Mouse (Mus musculus): ENCODE results near the gene Olfr115. TPM values are rescaled to one million over a fixed set of nuclear protein-coding genes. Genes with fewer than 3 reads are reported as not detected.

Olfr115 gene
- not detected in 2 replicates for polyA plus RNA-seq (2012)

GRCm38 (mm10) chr17:37627009-37627408 lies at the start of gene Olfr115, which contains the start of gene Olfr116:
Gene Olfr115 (minus strand): TSS chr17:37627109.
Gene Olfr116 (minus strand): TSS chr17:37627199.
- no peak for TF ChIP-seq GATA1 (IDR thresholded peaks at IDR 0.05; ENCODE audit: low read length)

DNA sequence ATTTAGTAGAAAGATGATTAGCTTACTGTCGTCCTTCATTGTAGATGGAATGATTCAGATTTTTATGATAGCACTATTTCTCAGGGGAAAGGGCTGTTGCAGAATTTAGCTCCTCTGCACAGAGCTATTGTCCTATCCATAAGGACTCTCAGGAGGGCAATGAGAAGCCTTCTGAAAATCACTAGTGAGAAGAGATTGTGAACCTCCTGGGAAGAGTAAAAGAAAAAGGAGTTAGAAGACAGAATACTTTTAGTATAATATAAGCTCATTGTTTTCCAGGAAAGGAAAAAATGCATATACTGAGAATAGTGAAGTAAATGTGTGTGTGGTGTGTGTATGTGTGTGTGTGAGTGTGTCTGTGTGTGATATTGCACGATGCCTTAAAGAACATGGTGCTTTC lies 39.8 kb upstream of the Olfr115 start, which contains the start of gene Olfr118:
Olfr118 (plus strand) TSS at position 301 of the 400 bp plus-strand sequence.
- TF ChIP-seq GATA1 (IDR thresholded peaks at IDR 0.05; ENCODE audit: low read length) = no peak

DNA sequence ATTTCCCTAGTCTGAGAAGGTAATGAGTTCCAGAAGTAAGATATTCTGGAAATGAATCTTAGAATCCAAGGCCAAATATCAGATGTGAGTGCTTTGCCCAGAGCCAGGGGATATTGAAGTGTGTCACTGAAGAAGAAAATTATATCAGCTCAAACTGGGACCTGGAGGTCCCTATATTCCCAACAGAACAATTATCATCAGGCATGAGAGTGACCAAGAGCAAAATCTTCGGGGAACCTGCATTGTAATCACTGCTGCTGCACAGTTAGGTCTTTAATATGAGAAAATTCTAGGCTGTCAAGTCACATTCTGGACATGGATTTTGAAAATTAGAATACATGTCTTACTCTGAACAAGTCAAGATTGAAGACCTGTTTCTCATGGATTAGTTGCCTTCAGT lies 36.8 kb upstream of the Olfr115 start, which contains the start of gene Olfr117:
Olfr117 (minus strand) TSS at position 101 of the 400 bp plus-strand sequence.
- no peak for TF ChIP-seq GATA1 (IDR thresholded peaks at IDR 0.05; ENCODE audit: low read length)

GRCm38 (mm10) chr17:37592643-37593042 lies 34.3 kb downstream of the Olfr115 start, which contains the start of gene Olfr114:
Gene Olfr114 (minus strand): TSS chr17:37592743.
- TF ChIP-seq GATA1 (IDR thresholded peaks at IDR 0.05; ENCODE audit: low read length) = no peak

DNA sequence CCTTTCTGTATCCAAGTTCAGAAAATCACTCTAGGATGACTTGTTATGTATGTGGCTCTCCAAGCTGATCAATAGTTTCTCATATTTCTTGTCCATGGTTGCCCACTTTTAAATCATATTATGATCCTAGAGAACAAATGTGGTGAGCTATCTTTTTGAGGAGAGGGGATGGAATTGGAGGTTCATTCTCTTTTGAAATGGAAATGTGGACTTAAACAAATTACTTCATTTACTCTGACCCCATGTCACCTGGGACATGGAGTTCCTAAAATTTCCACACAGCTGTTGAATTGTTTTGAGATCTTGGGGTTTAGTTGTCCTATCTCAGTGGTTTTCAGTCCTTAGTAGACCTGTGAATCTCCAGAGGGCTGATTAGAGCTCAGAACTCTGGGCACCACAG lies 49.3 kb downstream of the Olfr115 start, which contains the start of gene Olfr113:
Olfr113 (minus strand) TSS at position 101 of the 400 bp plus-strand sequence.
- TF ChIP-seq GATA1 (IDR thresholded peaks at IDR 0.05; ENCODE audit: low read length) = no peak

GRCm38 (mm10) chr17:37569351-37569750 lies 57.6 kb downstream of the Olfr115 start, which contains the start of gene Olfr112:
Gene Olfr112 (minus strand): TSS chr17:37569451.
- no peak for TF ChIP-seq GATA1 (IDR thresholded peaks at IDR 0.05; ENCODE audit: low read length)

Other genes with a start within 250 kb of the Olfr115 start
- gene Olfr105-ps, start 248.1 kb downstream of the Olfr115 start, polyA plus RNA-seq (2012) = not detected in 2 replicates
- gene Olfr106-ps, start 236.7 kb downstream of the Olfr115 start, polyA plus RNA-seq (2012) = not detected in 2 replicates
- gene Olfr107, start 227.9 kb downstream of the Olfr115 start, polyA plus RNA-seq (2012) = not detected in 2 replicates
- gene Olfr108, start 181.6 kb downstream of the Olfr115 start, polyA plus RNA-seq (2012) = not detected in 2 replicates
- not detected in 2 replicates for gene Olfr109, start 168.2 kb downstream of the Olfr115 start, polyA plus RNA-seq (2012)
- gene H2-M2, start 143.6 kb downstream of the Olfr115 start, polyA plus RNA-seq (2012) = not detected in 2 replicates
- not detected in 2 replicates for gene Olfr110, start 134.6 kb downstream of the Olfr115 start, polyA plus RNA-seq (2012)
- not detected in 2 replicates for gene Olfr111, start 119.1 kb downstream of the Olfr115 start, polyA plus RNA-seq (2012)
- gene Olfr112, start 57.7 kb downstream of the Olfr115 start, polyA plus RNA-seq (2012) = not detected in 2 replicates
- gene Olfr113, start 49.4 kb downstream of the Olfr115 start, polyA plus RNA-seq (2012) = not detected in 2 replicates
- not detected in 2 replicates for gene Olfr114, start 34.4 kb downstream of the Olfr115 start, polyA plus RNA-seq (2012)
- not detected in 2 replicates for gene Olfr116, start 90 bp upstream of the Olfr115 start, polyA plus RNA-seq (2012)
- not detected in 2 replicates for gene Olfr117, start 36.7 kb upstream of the Olfr115 start, polyA plus RNA-seq (2012)
- not detected in 2 replicates for gene Olfr118, start 39.9 kb upstream of the Olfr115 start, polyA plus RNA-seq (2012)
- gene Olfr119, start 69.5 kb upstream of the Olfr115 start, polyA plus RNA-seq (2012) = not detected in 2 replicates
- gene Olfr120, start 94.7 kb upstream of the Olfr115 start, polyA plus RNA-seq (2012) = not detected in 2 replicates
- not detected in 2 replicates for gene Olfr121, start 121.7 kb upstream of the Olfr115 start, polyA plus RNA-seq (2012)
- gene Olfr122, start 141.5 kb upstream of the Olfr115 start, polyA plus RNA-seq (2012) = not detected in 2 replicates
- not detected in 2 replicates for gene Olfr123, start 166.4 kb upstream of the Olfr115 start, polyA plus RNA-seq (2012)
- gene Olfr124, start 172.8 kb upstream of the Olfr115 start, polyA plus RNA-seq (2012) = not detected in 2 replicates
- not detected in 2 replicates for gene Olfr125, start 205.8 kb upstream of the Olfr115 start, polyA plus RNA-seq (2012)
- not detected in 2 replicates for gene Olfr126, start 220.4 kb upstream of the Olfr115 start, polyA plus RNA-seq (2012)

Measured in G1E-ER4 (cell line).